Mouse (Mus musculus) embryonic facial prominence, embryonic 12.5 days (tissue): ENCODE results near the gene Spata9. TPM values are rescaled to one million over a fixed set of nuclear protein-coding genes. Genes with fewer than 3 reads are reported as not detected.
"Not testable (repeated sequence)": the region's sequence is repeated elsewhere in the genome, so short reads cannot be mapped to it uniquely, and the experiment has no call there.

Source experiments
- ATAC-seq: fragments of 200-750 bp; cut with Nextera tagmentation; 2 replicates; pipeline ENCODE4 v1.8.0; 2017; ENCODE audit not compliant: insufficient number of reproducible peaks, insufficient read depth, low FRiP score, low TSS enrichment
- H3K27ac ChIP-seq: fragments of 300-500 bp; sonication (generic); 2 replicates; pipeline ENCODE4 v1.5.1; 2016; ENCODE audit warnings: mild to moderate bottlenecking
- H3K27me3 ChIP-seq: fragments of 300-500 bp; sonication (generic); 2 replicates; pipeline ENCODE4 v1.6.1; 2016; ENCODE audit warnings: mild to moderate bottlenecking, moderate library complexity
- H3K36me3 ChIP-seq: fragments of 300-500 bp; sonication (generic); 2 replicates; pipeline ENCODE4 v1.6.1; 2016; ENCODE audit warnings: mild to moderate bottlenecking
- H3K4me1 ChIP-seq: fragments of 300-500 bp; sonication (generic); 2 replicates; pipeline ENCODE4 v1.6.1; 2016
- H3K4me2 ChIP-seq: fragments of 300-500 bp; sonication (generic); replicated peaks from 2 replicates; pipeline ENCODE4 v1.6.1; 2016; ENCODE audit warnings: mild to moderate bottlenecking, moderate library complexity
- H3K4me3 ChIP-seq: fragments of 300-500 bp; sonication (generic); 2 replicates; pipeline ENCODE4 v1.5.1; 2016; ENCODE audit warnings: mild to moderate bottlenecking
- H3K9ac ChIP-seq: fragments of 300-500 bp; sonication (generic); 2 replicates; pipeline ENCODE4 v1.6.1; 2016; ENCODE audit warnings: mild to moderate bottlenecking, moderate library complexity
- H3K9me3 ChIP-seq: fragments of 300-500 bp; sonication (generic); 2 replicates; pipeline ENCODE4 v1.6.1; 2016; ENCODE audit warnings: mild to moderate bottlenecking, moderate library complexity
- WGBS: fragments of 180-500 bp; shearing (Covaris S2); methylation state at CpG from one replicate; pipeline ENCODE4 v1.1.7; 2016; 5-methylcytosine and 5-hydroxymethylcytosine counted together
- polyA plus RNA-seq: library from polyadenylated mRNA; unstranded; fragments of >200 nt; fragmentation: Nextera tagmentation; extraction: Ambion mirVana; gene quantifications from 2 replicates; pipeline ENCODE4 v1.2.1, GENCODE M21; 2016

Spata9 gene
- polyA plus RNA-seq: 0.67 and 1.2 TPM in 2 replicates

- no peak within 1 kb of the TSS for H3K4me2 ChIP-seq
- no peak within 1 kb of the TSS for H3K4me3 ChIP-seq
- H3K9ac ChIP-seq: no peak within 1 kb of the TSS
- H3K27me3 ChIP-seq: no peaks in the 10 kb centered on the region
- H3K36me3 ChIP-seq: no peaks in the 10 kb centered on the region
- 77% methylated on average over 1 of the region's 1 CpGs for WGBS
- H3K9me3 ChIP-seq: no peaks in the 10 kb centered on the region
- H3K27ac ChIP-seq: no peak within 1 kb of the TSS
- no peak for ATAC-seq
- H3K4me1 ChIP-seq: no peaks in the 10 kb centered on the region
Measured at GRCm38 (mm10) chr13:75966850-75967249, at the start of gene Spata9. Gene Spata9 (plus strand): TSS chr13:75967150.

DNA sequence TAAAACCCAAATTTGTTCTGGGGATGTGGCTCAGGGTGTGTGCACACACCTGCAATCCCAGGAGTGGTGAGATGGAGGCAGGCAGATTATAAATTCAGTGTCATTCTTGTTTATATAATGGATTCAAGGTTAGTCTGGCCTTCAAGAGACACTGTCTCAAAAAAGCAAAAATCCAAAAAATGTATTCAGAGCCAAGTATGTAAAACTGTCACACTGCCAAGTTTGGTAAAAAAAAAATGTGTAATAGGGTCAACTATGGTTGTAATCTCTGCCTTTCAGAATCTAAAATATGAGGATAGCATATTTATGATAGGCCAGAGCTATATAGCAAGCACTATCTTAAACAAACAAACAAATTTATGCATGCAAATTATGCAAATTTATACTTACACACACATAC, 39.0 kb upstream of the Spata9 start:
- Histone ChIP-seq H3K4me1 (peaks cover 8% of the 10 kb centered on the region; the same call in 1 of the 2 replicates), H3K27me3 (no peaks in the 10 kb centered on the region), H3K36me3 (peaks cover 20% of the 10 kb centered on the region), H3K4me2 (no peak overlapping the region), H3K9ac (no peak overlapping the region), H3K4me3 (no peak overlapping the region), H3K9me3 (no peaks in the 10 kb centered on the region), H3K27ac (no peak overlapping the region)
- no peak for ATAC-seq

DNA sequence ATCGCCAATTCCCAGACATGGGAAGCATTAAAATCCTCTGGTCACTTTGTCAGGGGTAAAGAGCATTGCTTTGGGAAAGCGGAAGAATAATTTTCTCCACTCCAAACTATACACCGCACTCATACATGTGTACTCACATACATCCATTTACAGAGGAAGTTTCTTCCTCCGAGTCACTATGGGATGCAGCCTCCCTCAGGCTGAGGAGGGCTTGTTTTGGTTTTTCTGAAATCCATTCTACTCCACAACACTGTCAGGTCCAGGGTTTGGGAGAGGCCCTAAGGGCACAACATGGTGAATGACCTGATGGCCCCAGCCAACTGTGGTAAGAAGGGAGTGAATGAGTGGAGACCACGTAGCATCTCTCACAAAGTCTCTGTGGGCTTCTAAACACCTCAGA, 37.9 kb upstream of the Spata9 start:
- H3K27me3 ChIP-seq, H3K9me3 ChIP-seq, H3K27ac ChIP-seq, H3K9ac ChIP-seq, H3K4me2 ChIP-seq, H3K4me3 ChIP-seq, H3K4me1 ChIP-seq, ATAC-seq: not testable (repeated sequence)
- H3K36me3 ChIP-seq: peaks cover 20% of the 10 kb centered on the region
- 87% methylated on average over 5 of the region's 5 CpGs for WGBS

- 93% methylated on average over 20 of the region's 20 CpGs for WGBS
- peaks cover 20% of the 10 kb centered on the region for H3K36me3 ChIP-seq
- no peak for ATAC-seq
Measured at GRCm38 (mm10) chr13:75930023-75930422, 36.9 kb upstream of the Spata9 start.

DNA sequence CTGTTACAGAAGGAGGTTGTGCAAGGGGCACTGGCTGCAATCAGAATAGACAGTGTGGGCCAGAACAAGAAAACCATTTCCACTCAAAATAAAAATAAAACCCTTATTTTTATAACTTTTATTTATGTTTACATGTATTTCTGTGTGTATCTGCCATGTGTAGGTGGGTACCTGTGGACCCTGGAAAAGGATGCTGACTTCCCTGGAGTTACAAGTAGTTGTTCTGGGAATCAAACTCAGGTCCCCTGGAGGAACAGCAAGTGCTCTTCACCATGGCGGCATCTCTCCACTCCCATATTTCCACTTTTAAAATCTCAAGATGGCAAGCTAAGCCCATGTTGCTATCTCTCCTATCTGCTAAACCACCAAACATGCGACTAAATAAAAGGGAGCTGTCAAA, 36.3 kb upstream of the Spata9 start:
- 86% methylated on average over 2 of the region's 2 CpGs for WGBS
- ATAC-seq: no peak
- no peak overlapping the region for H3K4me2 ChIP-seq
- H3K27me3 ChIP-seq: no peaks in the 10 kb centered on the region
- no peak overlapping the region for H3K27ac ChIP-seq
- no peak overlapping the region for H3K9ac ChIP-seq
- no peaks in the 10 kb centered on the region for H3K9me3 ChIP-seq
- H3K36me3 ChIP-seq: peaks cover 20% of the 10 kb centered on the region
- H3K4me3 ChIP-seq: no peak overlapping the region
- H3K4me1 ChIP-seq: peaks cover 8% of the 10 kb centered on the region; the same call in 1 of the 2 replicates

More at GRCm38 (mm10) chr13:75930023-75930422, 36.9 kb upstream of the Spata9 start:
- Histone ChIP-seq H3K4me1 (peaks cover 8% of the 10 kb centered on the region; the same call in 1 of the 2 replicates), H3K27me3 (no peaks in the 10 kb centered on the region), H3K27ac (no peak overlapping the region), H3K4me2 (no peak overlapping the region), H3K9me3 (no peaks in the 10 kb centered on the region), H3K4me3 (no peak overlapping the region), H3K9ac (no peak overlapping the region)

DNA sequence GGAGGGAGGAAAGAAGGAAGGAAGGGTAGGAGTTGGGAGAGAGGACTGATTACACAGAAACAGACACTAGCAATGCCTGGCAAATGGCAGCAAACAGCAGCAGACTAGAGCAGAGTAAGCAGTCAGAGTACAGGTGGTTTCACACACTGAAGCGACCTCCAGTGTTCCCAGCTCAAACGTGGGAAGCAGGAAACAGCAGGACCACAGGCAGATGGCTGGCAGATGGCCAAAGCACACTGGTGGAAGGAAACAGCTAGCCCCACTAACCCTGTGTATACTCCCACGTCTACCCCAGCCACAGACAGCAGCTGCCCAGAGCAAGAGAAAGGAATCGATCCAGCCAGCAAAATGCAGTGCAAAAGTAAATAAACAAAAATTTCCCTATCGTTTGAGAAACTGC, 35.9 kb upstream of the Spata9 start:
- Histone ChIP-seq H3K4me1 (peaks cover 8% of the 10 kb centered on the region; the same call in 1 of the 2 replicates), H3K4me2 (no peak overlapping the region), H3K4me3 (no peak overlapping the region), H3K9me3 (no peaks in the 10 kb centered on the region), H3K9ac (no peak overlapping the region), H3K27ac (no peak overlapping the region), H3K36me3 (peaks cover 20% of the 10 kb centered on the region), H3K27me3 (no peaks in the 10 kb centered on the region)
- ATAC-seq: peak; percentile 77
- 20% methylated on average over 5 of the region's 5 CpGs for WGBS

- Histone ChIP-seq H3K27ac (no peak overlapping the region), H3K4me1 (peaks cover 8% of the 10 kb centered on the region; the same call in 1 of the 2 replicates), H3K36me3 (peaks cover 31% of the 10 kb centered on the region), H3K4me2 (no peak overlapping the region), H3K9me3 (no peaks in the 10 kb centered on the region), H3K9ac (no peak overlapping the region), H3K4me3 (no peak overlapping the region), H3K27me3 (no peaks in the 10 kb centered on the region)
- ATAC-seq: no peak
- 68% methylated on average over 1 of the region's 1 CpGs for WGBS
Measured at GRCm38 (mm10) chr13:75933287-75933686, 33.7 kb upstream of the Spata9 start.

- Histone ChIP-seq H3K4me1 (peaks cover 20% of the 10 kb centered on the region), H3K9ac (no peak overlapping the region), H3K4me3 (no peak overlapping the region), H3K27me3 (no peaks in the 10 kb centered on the region), H3K27ac (no peak overlapping the region), H3K4me2 (no peak overlapping the region), H3K36me3 (peaks cover 24% of the 10 kb centered on the region), H3K9me3 (no peaks in the 10 kb centered on the region)
- 93% methylated on average over 5 of the region's 5 CpGs for WGBS
- no peak for ATAC-seq
Measured at GRCm38 (mm10) chr13:75938866-75939265, 28.1 kb upstream of the Spata9 start.

GRCm38 (mm10) chr13:75940791-75941517, 26.0 kb upstream of the Spata9 start:
- no peak overlapping the region for H3K9ac ChIP-seq
- ATAC-seq: no peak
- WGBS: 66% methylated on average over 2 of the region's 2 CpGs
- H3K4me3 ChIP-seq: peak overlapping the region; percentile 15; the same call in 1 of the 2 replicates
- H3K4me2 ChIP-seq: peak overlapping the region; percentile 48
- peaks cover 25% of the 10 kb centered on the region for H3K4me1 ChIP-seq
- H3K36me3 ChIP-seq: peaks cover 24% of the 10 kb centered on the region
- no peak overlapping the region for H3K27ac ChIP-seq
- H3K9me3 ChIP-seq: no peaks in the 10 kb centered on the region
- no peaks in the 10 kb centered on the region for H3K27me3 ChIP-seq

- WGBS: 84% methylated on average over 5 of the region's 5 CpGs
- Histone ChIP-seq H3K4me1 (peaks cover 25% of the 10 kb centered on the region), H3K27ac (no peak overlapping the region), H3K27me3 (no peaks in the 10 kb centered on the region), H3K9ac (no peak overlapping the region), H3K4me3 (peak overlapping the region; percentile 15), H3K4me2 (peak overlapping the region; percentile 48), H3K9me3 (no peaks in the 10 kb centered on the region), H3K36me3 (peaks cover 24% of the 10 kb centered on the region)
- no peak for ATAC-seq
Measured at GRCm38 (mm10) chr13:75941518-75942295, 25.2 kb upstream of the Spata9 start.

- Histone ChIP-seq H3K9ac (peak overlapping the region; percentile 94), H3K27ac (peak overlapping the region; percentile 100), H3K4me1 (peaks cover 25% of the 10 kb centered on the region), H3K27me3 (no peaks in the 10 kb centered on the region), H3K4me2 (peak overlapping the region; percentile 63), H3K36me3 (peaks cover 18% of the 10 kb centered on the region), H3K9me3 (no peaks in the 10 kb centered on the region), H3K4me3 (peak overlapping the region; percentile 76)
- ATAC-seq: no peak
- under 1% methylated on average over 6 of the region's 6 CpGs for WGBS
Measured at GRCm38 (mm10) chr13:75942731-75943130, 24.2 kb upstream of the Spata9 start.
